Mouse (Mus musculus) right cerebral cortex, postnatal 25 days (tissue): ENCODE measurements at regions not wholly inside any gene's neighbourhood (a gene's known extent, or its start where the extent isn't known, plus 50 kb on each side); places are given as distances from the start of the nearest gene placed in this dataset.
"Not testable (repeated sequence)": the region's sequence is repeated elsewhere in the genome, so short reads cannot be mapped to it uniquely, and the experiment has no call there.

Source experiments
- DNase-seq: peaks from one replicate; pipeline ENCODE4 v3.0.0; 2022

DNA sequence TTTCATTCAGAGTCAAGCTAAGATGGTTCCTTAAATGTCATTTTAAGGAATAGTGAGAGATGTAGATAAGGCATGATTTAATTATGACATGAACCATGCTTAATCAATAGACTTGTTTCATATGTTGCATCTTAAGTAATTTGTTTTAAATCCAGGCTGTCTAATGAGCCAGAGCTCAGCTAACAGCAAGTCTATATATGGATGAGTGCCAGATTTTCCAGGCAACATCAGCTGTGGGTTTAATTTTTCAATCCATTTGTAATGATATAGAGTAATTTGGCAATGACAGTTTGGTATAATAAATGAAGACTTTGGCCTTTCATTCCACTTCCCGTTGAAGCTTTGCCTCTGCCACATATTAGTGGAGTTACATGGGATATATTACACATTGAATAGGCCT lies 677.3 kb upstream of the Sorcs1 start:
- no peak for DNase-seq

DNA sequence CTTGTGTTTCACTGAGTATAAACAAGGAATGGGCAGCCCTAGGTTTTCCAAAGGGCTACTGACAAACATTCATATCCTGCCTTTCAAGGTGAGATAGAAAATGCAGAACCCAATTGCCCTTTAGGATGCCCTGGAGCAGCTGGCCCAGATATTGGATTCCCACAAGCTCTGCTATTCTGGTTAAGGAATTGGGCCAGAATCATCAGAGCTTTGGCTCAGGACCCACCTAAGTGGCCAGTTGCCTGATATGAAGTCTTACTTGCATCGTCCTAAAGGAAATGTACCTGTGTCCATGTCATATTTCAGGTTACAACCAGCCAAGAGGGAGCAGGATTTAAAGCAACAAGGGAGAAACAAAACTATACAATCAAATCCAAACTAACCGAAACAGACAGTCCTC lies 662.0 kb upstream of the Sorcs1 start:
- no peak for DNase-seq

DNA sequence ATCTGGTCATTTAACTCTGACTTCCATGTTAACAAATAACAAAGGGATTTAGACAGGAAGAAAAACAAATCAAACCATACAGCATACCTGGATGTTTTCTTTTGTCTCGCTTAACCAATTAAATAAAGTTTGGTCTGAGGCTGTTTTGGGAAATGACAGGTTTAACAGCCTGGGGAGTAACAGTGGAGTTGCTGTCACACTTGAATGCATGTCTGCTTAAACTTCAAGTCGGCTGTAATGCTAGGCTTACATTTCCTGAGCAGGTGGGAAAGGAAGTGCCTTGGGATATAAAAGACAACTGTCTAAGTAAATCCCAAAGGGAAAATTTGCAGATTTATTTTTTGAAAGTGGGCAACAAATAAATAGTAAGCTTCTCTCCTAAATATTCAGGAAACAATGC lies 651.6 kb upstream of the Sorcs1 start:
- no peak for DNase-seq

DNA sequence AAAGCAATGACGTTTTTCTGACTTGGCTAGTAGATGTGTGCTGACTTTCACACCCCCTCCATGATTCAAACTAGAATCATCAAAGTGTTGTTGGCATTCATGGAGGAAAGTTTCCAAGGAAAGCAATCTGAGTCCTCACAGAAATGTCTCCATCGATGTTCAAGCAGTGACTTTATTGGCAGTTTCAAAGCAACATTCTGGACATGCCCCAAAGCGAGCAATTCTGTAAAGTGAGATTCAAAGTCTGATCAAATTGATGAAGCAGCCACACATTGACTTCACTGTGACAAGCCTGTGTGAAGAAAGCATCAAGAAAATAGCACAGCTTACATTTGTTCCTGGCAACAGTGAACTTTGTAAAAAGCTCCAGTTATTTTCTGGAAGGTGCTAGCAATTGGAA lies 625.3 kb upstream of the Sorcs1 start:
- DNase-seq, result peak; percentile 3

DNA sequence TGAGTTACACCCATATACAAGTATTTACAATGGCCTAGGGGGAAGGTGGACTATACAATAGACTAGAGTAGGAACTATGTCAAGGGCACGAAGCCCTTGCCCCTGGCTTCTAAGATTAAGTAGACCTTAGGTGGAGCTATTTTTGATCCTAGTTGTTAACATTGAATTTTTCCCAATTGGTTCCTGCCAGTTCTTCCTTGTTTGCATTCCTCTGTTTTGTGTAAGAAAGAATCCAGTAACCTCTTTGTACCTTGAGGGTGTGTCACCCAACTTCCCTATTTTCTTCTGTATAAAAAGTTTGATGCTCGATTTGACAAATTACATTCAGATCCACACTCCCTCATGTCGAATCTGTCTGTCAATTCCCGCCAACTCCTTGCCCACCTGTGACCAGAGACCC lies 618.2 kb upstream of the Sorcs1 start:
- not testable (repeated sequence) for DNase-seq

DNA sequence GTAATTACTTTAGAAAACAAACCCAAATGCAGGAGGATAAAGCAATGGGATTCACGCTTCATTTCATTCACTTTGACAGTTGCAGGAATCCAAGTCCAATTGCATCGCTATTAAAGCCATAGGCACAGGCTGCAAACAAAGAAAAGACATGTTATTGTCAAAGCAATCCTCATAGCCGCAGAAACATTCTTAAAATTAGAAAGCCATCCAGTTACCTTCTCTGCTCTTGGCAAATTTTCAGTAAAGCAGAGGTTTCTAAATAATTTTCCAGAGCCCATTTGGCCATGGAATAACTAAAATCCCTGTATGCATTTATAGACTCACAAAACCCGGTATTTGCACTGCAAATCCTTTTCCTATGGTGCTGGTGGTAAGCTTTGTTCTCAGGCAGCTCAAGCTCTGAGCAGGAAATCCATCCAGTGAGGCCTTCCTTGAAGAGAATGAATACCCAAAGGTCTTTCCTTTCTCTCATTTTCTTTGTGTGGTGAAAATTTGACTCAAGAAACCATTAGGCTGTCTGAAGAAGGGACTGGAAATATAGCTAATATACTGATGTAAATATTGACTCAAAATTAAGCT lies 590.6 kb upstream of the Sorcs1 start:
- DNase-seq, result no peak

DNA sequence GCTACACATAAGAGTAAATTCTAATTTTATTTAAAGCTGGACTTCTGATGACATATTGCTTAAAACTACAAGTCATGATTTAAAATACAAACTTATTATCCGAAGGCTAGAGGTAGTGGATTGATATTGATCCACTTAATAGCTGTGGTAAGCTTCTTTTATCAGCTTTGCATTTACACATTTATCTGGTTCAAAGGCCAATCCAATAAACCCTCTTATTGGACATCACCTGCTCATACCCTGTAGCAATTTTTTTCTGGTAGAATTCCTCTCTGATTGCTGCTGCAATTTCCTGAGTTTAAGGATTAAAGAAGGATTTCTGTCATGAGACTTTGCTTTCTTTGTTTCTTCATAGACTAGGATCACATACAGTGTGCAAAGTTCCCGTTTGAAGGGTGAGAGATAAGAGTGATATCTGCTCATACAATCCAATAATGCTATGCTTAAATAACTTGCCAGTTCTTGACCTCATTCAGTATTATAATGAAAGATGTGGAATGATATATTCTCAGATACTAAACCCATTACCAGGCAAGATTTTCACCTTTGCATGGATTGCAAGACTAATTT lies 561.9 kb upstream of the Sorcs1 start:
- DNase-seq, result no peak

DNA sequence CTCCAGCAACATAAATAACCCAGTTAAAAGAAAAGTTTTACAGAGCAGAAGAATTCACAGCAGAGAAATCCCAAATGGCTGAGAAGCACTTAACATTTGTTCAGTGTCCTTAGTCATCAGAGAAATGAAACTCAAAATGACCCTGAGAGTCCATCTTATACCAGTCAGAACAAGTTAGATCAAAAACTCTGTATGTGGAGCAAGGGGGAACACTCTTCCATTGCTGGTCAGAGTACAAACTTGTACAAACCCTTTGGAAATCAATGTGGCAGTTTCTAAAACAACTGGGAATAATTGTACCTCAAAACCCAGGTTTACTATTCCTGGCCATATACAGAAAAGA lies 559.7 kb upstream of the Sorcs1 start:
- no peak for DNase-seq

DNA sequence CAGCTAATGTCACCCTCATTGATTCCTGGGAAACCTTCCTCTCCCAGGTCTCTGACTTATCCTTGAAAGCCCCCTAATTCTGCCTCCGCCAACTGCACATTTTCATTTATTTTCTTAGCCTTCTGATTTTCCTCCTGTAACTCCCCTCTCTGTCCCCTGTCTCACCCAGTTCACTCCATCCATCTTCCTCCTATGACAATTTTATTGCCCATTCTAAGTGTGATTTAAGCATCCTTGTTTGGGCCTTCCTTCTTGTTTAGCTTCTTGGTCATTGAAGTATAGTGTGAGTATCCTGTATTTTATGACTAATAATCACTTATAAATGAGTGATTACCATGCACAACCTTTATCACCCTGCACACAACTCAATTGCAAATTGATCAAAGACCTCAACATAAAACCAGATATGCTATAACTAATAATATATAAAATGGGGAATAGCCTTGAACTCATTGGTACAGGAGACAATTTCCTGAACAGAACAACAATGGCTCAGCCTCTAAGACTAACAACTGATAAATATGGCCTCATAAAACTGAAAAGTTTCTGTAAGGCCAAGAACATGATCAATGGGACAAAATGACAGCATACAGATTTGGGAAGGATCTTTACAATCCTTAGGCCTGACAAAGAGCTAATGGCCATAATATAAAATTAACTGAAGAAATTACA lies 559.2 kb upstream of the Sorcs1 start:
- no peak for DNase-seq

DNA sequence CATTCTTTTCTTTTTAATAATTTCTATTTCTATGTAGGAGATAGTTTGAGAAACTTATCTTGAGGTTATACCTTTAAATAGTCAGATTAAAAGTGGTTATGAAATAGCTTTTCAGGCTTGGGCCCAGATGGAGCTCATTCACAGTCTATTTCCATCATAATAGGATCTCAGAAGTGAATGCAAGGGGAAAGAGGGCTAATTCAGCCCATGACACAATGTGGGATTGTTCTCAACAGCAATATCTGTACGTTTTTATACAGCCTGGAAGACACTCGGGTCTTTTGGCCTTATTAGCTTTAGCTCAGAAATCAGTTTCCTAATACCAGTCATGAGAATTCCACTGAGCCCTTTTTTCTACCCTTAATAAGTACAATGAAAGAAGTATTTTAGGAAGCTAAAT lies 554.1 kb upstream of the Sorcs1 start:
- no peak for DNase-seq

DNA sequence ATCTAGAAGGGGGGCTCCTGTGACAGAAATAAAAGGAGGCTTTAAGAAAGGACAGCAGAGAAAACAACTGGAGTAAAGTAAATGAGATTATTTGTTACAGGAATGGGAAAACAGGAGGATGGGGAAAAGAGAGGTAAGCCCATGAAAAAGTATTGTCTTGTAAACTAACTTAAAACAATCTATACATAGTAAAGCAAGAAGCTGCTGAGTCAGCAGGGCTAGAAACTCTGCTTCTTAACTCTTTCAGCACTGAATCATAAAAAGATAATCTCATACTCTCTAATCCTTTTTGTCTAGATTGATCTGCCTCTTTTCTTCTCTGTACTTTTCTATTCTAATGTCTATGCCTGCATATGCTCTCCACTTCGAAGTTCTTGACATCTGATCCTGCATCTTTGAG lies 548.5 kb upstream of the Sorcs1 start:
- no peak for DNase-seq

DNA sequence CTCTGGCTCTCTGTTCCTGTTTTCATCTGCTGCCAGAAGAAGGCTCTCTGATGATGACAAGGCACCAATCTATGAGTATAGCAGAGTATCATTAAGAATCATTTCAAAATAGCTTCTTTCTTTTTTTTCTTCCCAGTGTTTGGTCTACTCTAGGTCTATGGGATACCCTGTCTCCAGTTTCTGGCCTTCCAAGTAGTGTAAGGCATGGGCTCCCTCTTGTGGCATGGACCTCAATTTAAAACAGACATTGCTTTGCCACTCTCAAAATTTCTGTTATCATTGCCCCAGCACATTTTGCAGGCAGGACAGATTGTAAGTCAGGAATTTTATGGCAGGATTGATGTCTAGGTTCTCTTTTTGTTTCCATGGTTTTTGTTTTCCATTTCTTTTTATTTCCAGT lies 522.9 kb upstream of the Sorcs1 start:
- DNase-seq, result peak; percentile 4
